Mouse (Mus musculus): ENCODE results near the gene Lrrc25. TPM values are rescaled to one million over a fixed set of nuclear protein-coding genes. Genes with fewer than 3 reads are reported as not detected.
A peak's percentile ranks its signal among the peaks of the same experiment; 100 is the strongest.

Lrrc25 gene
- total RNA-seq, 2 experiments from 2014 or later, result 1.8 to 2.5 TPM

- intact Hi-C loops (cut with DNase I), result no loop called here
- no peak for DNase-seq
These were observed 44.3 kb downstream of the Lrrc25 start, which contains the start of gene Pgpep1 for GRCm38 (mm10) chr8:70660273-70660725. TSS of gene Pgpep1 (minus strand) at chr8:70660388.

DNA sequence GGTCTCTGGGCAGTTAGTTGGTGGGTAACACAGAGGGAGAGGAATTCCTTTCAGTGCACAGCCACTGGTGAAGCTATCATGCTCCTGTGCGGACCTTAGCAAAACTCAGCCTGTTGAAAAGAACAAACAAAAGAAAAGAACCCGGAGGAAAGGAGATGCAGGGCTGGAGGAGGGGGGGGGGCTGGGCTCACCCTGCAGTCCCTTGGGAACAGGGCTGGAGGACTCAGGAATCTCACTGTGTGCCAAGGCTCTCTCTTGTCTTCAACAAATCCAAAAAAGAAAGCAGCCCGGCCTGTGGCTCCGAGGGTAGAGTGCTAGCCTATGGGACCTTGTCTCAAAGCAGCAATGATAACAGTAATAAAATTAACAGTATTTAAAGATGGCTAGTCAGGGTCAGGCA, 47.7 kb downstream of the Lrrc25 start:
- DNase-seq, result no peak
- intact Hi-C loops (cut with DNase I), result no loop called here

DNA sequence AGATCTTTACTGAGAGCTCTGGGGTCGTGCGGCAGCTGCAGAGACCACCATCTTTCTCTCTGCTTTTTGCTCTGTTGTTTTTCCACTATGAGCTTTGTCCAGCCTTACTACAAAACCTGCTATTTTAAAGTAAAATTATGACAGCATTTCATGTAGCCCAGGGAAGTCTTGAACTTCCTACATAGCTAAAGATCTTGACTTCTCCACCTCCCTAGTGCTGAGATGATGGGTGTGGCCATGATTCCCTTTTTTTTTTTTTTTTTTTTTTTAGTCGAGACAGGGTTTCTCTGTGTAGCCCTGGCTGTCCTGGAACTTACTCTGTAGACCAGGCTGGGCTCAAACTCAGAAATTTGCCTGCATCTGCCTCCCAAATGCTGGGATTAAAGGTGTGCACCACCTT, 48.7 kb downstream of the Lrrc25 start:
- no peak for DNase-seq
- intact Hi-C loops (cut with DNase I), result no loop called here

GRCm38 (mm10) chr8:70665599-70665998, 49.6 kb downstream of the Lrrc25 start:
- intact Hi-C loops (cut with DNase I), result no loop called here
- DNase-seq, result no peak

- intact Hi-C loops (cut with DNase I), result no loop called here
- DNase-seq, result peak; percentile 72 to 76
These were observed 51.1 kb downstream of the Lrrc25 start for GRCm38 (mm10) chr8:70667071-70667470.

Other genes with a start within 250 kb of the Lrrc25 start
- gene Comp, start 242.6 kb upstream of the Lrrc25 start, total RNA-seq (2021), result 1 to 10 TPM; 2.4 to 3.8 TPM
- 1 to 10 TPM; 7.7 to 9.5 TPM for gene Crtc1, start 176.6 kb upstream of the Lrrc25 start, total RNA-seq (2021)
- 1 to 10 TPM; 5.5 to 6.9 TPM for gene Klhl26, start 139.2 kb upstream of the Lrrc25 start, total RNA-seq (2021)
- gene Tmem59l, start 128.8 kb upstream of the Lrrc25 start, total RNA-seq (2021), result not detected
- under 1 TPM; 0.22 to 0.29 TPM for gene Crlf1, start 123.0 kb upstream of the Lrrc25 start, total RNA-seq (2021)
- 100 to 1,000 TPM; 105 TPM for gene Rex1bd, start 109.4 kb upstream of the Lrrc25 start, total RNA-seq (2021)
- gene Uba52, start 105.4 kb upstream of the Lrrc25 start, total RNA-seq (2021), result 1,000 to 10,000 TPM; 1,458 to 1,541 TPM
- gene Fkbp8, start 88.4 kb upstream of the Lrrc25 start, total RNA-seq (2021), result 100 to 1,000 TPM; 150 to 163 TPM
- 10 to 100 TPM; 75.3 to 76.6 TPM for gene Kxd1, start 88.2 kb upstream of the Lrrc25 start, total RNA-seq (2021)
- 10 to 100 TPM; 15.5 to 16.5 TPM for gene Ell, start 76.7 kb upstream of the Lrrc25 start, total RNA-seq (2021)
- 10 to 100 TPM; 25.8 to 27.7 TPM for gene Isyna1, start 21.8 kb upstream of the Lrrc25 start, total RNA-seq (2021)
- 10 to 100 TPM; 39.7 to 46.4 TPM for gene Ssbp4, start 7.3 kb upstream of the Lrrc25 start, total RNA-seq (2021)
- gene Gdf15, start 16.3 kb downstream of the Lrrc25 start, total RNA-seq (2021), result 1 to 10 TPM in 1 of 2 experiments, under 1 TPM in 1; 0.41 to 1.6 TPM
- gene Pgpep1, start 44.2 kb downstream of the Lrrc25 start, total RNA-seq (2021), result 10 to 100 TPM; 38.4 to 46.8 TPM
- 10 to 100 TPM; 75.0 to 76.5 TPM for gene Lsm4, start 57.1 kb downstream of the Lrrc25 start, total RNA-seq (2021)
- gene Jund, start 82.8 kb downstream of the Lrrc25 start, total RNA-seq (2021), result 100 to 1,000 TPM; 159 to 162 TPM
- gene Iqcn, start 87.3 kb downstream of the Lrrc25 start, total RNA-seq (2021), result under 1 TPM; 0.10 to 0.12 TPM
- gene Gm3336, start 102.4 kb downstream of the Lrrc25 start, total RNA-seq (2021), result not detected
- gene Pde4c, start 107.6 kb downstream of the Lrrc25 start, total RNA-seq (2021), result 1 to 10 TPM; 4.5 to 4.6 TPM
- gene Rab3a, start 138.5 kb downstream of the Lrrc25 start, total RNA-seq (2021), result 10 to 100 TPM; 51.6 to 51.9 TPM
- 10 to 100 TPM; 29.3 to 29.9 TPM for gene Mpv17l2, start 144.8 kb downstream of the Lrrc25 start, total RNA-seq (2021)
- 10 to 100 TPM; 31.4 to 33.1 TPM for gene Pik3r2, start 160.6 kb downstream of the Lrrc25 start, total RNA-seq (2021)
- 10 to 100 TPM in 1 of 2 experiments, 1 to 10 TPM in 1; 9.4 to 11.1 TPM for gene Mast3, start 188.9 kb downstream of the Lrrc25 start, total RNA-seq (2021)
- gene Il12rb1, start 192.3 kb downstream of the Lrrc25 start, total RNA-seq (2021), result under 1 TPM; 0.12 to 0.59 TPM
- 10 to 100 TPM; 22.4 to 23.9 TPM for gene Arrdc2, start 223.6 kb downstream of the Lrrc25 start, total RNA-seq (2021)
- gene Kcnn1, start 247.1 kb downstream of the Lrrc25 start, total RNA-seq (2021), result 1 to 10 TPM; 3.8 to 4.0 TPM

Measured in heart, postnatal 14 days (tissue).